Mouse (Mus musculus) adrenal gland, postnatal 36 days (tissue): ENCODE measurements at regions not wholly inside any gene's neighbourhood (a gene's known extent, or its start where the extent isn't known, plus 50 kb on each side); places are given as distances from the start of the nearest gene placed in this dataset. TPM values are rescaled to one million over a fixed set of nuclear protein-coding genes. Genes with fewer than 3 reads are reported as not detected.

Source experiments
- DNase-seq, 2 experiments: peaks; one replicate each; pipeline ENCODE4 v3.0.0; 2021; ENCODE audit warnings: mixed read lengths in 1 of 2
- microRNA-seq: library from miRNA; unstranded; fragments of <30 nt; microRNA quantifications from one replicate; pipeline ENCODE4 v1.2.0, GENCODE M21; 2021

GRCm38 (mm10) chr10:25032625-25033024, 105.3 kb upstream of the Arg1 start:
- no peak for DNase-seq

- peak in 1 of 2 experiments; percentile 18 for DNase-seq
These were observed 102.2 kb upstream of the Arg1 start for GRCm38 (mm10) chr10:25029387-25029915.

DNA sequence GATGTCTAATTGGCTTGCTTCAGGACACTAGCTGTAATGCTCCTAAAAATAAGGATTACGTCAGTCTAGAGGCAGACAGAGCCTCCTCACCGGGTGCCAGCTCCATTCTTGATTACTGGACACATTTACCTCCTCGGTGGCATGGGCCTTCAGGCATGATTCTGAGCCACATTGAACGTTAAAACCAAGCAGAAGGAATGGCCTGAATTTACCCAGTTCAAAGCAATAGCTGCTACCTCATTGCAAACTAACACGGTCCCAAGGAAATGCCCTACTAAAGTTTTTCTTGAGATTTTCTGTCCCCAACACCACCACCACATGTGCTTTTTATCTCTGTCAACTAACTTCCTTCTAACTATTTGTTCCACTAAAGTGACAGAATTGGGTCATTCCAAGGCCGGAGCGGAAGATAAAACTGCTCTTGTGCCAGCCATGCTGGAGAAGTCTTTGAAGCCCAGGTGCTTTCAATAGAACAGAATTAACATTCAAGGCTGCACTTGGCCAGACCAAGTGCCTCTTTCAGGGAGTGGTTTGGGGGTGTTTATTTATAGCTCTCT, 96.4 kb upstream of the Arg1 start:
- peak; percentile 67 to 68 for DNase-seq

DNA sequence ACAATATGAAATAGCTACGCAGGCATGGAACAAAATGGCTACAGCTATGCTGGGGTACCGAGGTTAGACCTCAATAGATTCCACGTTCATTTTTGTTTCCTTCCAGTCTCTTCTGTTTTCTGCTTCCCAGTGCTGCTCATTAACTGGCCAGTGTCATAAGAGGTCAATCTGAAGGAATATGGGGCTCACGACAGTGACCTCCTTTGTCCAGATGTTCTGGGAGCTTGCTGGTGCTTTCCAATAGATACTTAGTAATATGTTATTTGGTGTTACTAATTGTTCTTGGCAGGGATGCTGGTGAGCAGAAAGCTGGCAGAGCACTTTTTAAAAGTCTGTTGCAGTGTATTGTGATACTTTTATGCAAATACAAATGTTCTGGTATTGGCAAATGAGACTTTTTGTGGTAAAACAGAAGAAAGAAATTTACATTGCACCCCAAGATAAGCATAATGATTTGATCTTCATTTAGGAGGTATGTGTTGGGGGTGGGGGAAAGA, 95.8 kb upstream of the Arg1 start:
- no peak for DNase-seq

DNA sequence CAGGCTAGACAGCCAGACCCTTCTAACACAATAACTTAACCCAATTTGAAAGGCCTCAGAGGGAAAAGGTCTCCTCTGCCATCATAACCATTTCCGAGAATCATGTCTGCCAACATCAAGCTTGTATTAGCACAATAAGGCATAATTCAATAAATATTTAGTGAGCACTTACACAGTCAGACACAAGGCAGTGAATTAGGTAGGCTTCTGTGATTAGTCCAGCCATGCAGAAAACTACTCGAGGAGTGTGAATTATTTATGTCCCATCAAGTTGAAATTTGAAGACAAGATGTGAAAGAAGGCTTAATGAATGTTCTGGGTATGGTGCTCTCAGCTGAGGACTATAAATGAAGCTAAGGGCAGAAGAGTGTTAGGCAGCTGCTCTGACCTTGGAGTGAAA, 91.7 kb upstream of the Arg1 start:
- no peak for DNase-seq

DNA sequence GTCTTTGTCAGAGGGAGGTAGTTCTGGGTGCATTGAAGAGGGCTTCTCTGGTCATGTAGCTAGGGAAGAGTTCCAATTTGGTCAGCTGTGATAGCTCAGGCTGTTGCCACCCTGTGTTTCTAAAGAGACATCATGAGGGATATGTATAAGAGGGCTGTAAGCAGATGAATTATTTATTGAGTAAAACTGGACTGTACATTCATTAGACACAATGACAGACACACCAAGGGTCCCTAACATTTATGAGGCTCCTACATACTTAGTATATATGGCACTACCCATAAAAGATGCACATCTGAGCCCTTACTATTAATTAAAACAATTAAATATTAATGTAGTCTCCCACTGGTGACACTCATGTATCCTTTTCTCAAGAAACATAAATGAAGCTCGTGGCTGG, 90.6 kb upstream of the Arg1 start:
- no peak for DNase-seq

DNA sequence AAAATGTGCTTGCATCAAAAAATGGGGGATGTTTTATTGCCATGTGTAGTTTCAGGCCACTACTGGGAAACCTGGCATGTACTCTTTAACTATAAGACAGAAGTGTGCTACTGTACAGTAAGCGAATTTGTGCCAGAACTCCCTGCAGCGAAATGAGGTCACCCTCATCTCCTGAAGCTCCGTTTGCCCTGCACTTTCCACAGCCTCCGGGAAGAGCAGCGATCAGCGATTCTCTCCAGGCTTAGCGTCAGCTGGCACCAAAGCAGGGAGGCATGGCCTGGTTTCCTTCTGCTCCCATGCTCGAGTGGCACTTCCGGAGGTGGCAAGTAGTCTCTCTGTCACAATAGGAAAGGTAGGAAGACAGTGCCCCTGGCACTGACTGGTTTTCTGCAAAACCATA, 88.8 kb upstream of the Arg1 start:
- peak; percentile 56 to 58 for DNase-seq

GRCm38 (mm10) chr10:25012129-25012528, 84.8 kb upstream of the Arg1 start:
- no peak for DNase-seq

DNA sequence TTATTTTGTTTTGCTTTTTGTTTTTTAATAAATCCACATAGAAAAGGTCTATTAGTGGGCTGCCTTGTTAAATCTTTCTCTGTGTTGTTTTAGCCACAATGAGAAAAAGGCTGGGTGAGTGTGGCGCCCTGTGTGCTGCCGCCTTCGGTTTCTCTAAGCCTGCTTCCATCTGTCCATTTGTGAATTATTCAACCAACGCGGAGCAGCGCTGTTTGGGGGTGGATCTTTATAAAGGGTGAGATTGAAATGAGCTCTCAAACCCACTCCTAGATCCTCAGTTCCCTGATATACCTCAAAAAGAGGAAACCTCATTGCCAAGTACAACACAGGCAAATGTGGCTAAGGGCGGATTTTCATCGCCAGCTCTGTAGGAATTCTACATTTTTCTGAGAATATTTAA, 74.0 kb upstream of the Arg1 start:
- no peak for DNase-seq

GRCm38 (mm10) chr10:25000231-25001222, 73.2 kb upstream of the Arg1 start:
- no peak for DNase-seq

- DNase-seq = no peak
These were observed 72.5 kb upstream of the Arg1 start for GRCm38 (mm10) chr10:24999807-25000206.

DNA sequence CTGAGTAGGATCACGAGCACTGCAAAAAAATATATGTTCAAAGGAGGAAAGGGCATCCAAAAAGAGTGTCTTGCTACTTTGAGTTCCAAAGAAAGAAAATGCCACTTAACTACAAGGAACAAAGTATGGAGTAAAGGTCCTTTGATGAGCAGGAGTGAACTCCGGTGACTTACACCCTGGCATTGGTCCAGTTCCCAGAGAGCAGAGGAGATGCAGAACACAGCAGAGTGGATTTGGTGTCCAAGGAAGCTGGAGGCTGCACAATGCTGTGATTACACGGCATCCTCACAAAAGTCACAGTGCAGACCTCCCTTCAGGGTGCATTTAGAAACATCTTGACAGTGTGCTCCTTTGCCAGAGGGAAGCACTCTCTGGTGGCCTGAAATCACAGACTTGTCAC, 70.4 kb upstream of the Arg1 start:
- no peak for DNase-seq

- DNase-seq = no peak
These were observed 68.5 kb upstream of the Arg1 start for GRCm38 (mm10) chr10:24995751-24996150.

DNA sequence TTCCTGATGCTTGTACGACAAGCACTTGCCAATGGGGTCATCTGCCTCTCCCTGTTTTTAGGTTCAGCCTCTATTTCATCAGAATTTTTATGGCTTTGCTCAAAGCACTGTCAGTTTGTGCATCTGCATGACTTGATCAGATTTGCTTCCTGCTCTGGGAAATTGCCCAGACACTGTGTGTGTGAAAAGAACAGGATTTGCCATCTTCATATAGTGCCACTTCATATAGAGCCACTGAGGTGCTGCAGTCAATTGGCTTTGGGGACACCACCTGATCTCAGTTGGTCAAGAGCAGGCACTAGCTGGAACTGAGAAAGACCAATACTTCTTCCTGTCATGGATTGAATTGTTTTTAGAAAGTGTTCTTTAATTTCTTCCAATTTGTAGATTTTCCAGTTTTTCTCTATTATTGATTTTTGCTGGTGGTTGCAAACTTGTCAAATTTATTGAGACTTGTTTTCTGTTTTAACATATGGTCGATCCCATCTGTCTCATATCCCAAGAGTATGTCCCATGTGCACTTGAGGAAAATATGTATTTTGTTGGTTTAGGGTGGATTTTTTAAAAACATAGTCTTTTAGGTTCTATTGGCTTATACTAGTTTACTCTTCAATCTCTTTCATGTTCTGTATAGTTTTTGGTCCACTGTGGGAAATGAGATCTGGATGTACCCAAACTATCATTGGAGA, 62.8 kb upstream of the Arg1 start:
- DNase-seq = no peak

- no peak for DNase-seq
These were observed 57.5 kb upstream of the Arg1 start for GRCm38 (mm10) chr10:24984801-24985200.

GRCm38 (mm10) chr10:24981763-24982162, 54.5 kb upstream of the Arg1 start:
- no peak for DNase-seq

Small RNA genes in the stretch of these regions (microRNA-seq; reads per million reads assigned to microRNA genes)
- not detected for gene Gm22566
